Mouse (Mus musculus): ENCODE measurements around the gene Pprc1. TPM values are rescaled to one million over a fixed set of nuclear protein-coding genes. Genes with fewer than 3 reads are reported as not detected.
A peak's percentile ranks its signal among the peaks of the same experiment; 100 is the strongest.

Gene Pprc1
- polyA plus RNA-seq, 1 experiment from 2014 or later = 32.7 TPM

DNA sequence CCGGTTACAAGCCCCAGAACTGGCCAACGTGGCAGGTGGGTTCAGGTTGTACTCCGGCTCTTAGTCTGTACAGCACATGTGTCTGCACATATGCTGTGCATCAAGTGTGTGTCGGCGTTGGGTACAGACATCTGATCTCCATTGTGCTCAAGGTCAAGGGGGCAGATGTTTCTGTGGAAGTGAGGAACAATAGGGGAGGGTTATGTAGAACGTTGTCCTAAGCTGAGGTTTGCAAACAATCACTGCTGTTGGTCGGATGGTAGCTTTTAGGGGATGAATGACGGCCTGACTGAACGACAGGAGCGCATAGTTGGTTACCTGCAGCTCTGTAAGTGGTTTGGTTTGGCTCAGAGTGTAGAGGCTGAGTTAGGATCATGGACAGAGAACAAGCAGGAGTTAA, 23.4 kb downstream of the Pprc1 start:
- H3K9ac ChIP-seq = no peak overlapping the region
- H3K4me1 ChIP-seq = no peaks in the 10 kb centered on the region
- no peaks in the 10 kb centered on the region for H3K27me3 ChIP-seq (replicated peaks)
- 80% methylated on average over 10 of the region's 10 CpGs for WGBS
- ATAC-seq (ENCODE audit: insufficient read depth, low FRiP score, low read depth) = no peak
- no peak overlapping the region for H3K4me2 ChIP-seq
- H3K4me3 ChIP-seq (replicated peaks) = no peak overlapping the region
- peaks cover 82% of the 10 kb centered on the region for H3K36me3 ChIP-seq
- no peaks in the 10 kb centered on the region for H3K9me3 ChIP-seq
- H3K27ac ChIP-seq = no peak overlapping the region

DNA sequence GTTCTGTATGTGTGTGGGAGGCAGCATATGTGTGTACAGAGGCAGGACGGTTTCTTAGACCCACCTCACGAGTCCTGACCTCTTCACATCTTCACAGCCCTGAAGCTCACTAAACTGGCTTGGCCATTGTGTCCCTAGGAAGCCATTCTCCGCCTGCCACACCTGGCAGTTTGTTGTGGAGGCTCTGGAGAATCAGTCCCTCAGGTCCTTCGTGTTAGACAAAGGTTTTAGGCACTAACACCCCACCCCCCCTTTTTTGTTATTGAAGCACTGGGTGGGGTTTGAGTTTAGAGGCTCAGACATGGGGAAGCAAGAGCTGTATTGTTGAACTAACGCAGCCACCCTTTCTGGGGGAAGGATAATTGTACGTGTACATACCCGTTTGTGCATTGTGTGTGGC, 28.6 kb downstream of the Pprc1 start:
- no peak overlapping the region for H3K4me3 ChIP-seq (replicated peaks)
- no peak overlapping the region for H3K27ac ChIP-seq
- WGBS = 79% methylated on average over 7 of the region's 7 CpGs
- no peak overlapping the region for H3K4me2 ChIP-seq
- H3K9ac ChIP-seq = no peak overlapping the region
- no peak for ATAC-seq (ENCODE audit: insufficient read depth, low FRiP score, low read depth)
- no peaks in the 10 kb centered on the region for H3K9me3 ChIP-seq
- peaks cover 7% of the 10 kb centered on the region for H3K4me1 ChIP-seq
- H3K27me3 ChIP-seq (replicated peaks) = no peaks in the 10 kb centered on the region
- peaks cover 48% of the 10 kb centered on the region for H3K36me3 ChIP-seq

DNA sequence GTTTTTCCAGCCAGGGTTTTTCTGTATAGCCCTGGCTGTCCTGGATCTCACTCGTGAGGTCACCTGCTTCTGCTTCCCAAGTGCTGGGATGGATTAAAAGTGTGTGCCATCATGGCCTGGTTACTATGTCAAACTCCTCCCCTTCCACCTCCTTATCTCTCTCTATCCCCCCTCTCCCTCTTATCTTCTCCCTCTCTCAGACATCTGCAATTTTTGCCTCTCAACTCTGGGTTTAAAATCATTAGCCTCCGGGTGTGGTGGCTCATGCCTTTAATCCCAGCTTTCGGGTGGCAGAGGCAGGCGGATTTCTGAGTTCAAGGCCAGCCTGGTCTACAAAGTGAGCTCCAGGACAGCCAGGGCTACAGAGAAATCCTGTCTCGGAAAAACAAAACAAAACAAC, 29.6 kb downstream of the Pprc1 start:
- Histone ChIP-seq H3K36me3 (peaks cover 47% of the 10 kb centered on the region), H3K4me3 (replicated peaks) (no peak overlapping the region), H3K4me2 (no peak overlapping the region), H3K9me3 (no peaks in the 10 kb centered on the region), H3K27me3 (replicated peaks) (no peaks in the 10 kb centered on the region), H3K4me1 (peaks cover 7% of the 10 kb centered on the region), H3K9ac (no peak overlapping the region), H3K27ac (no peak overlapping the region)
- WGBS = 83% methylated on average over 5 of the region's 5 CpGs
- ATAC-seq (ENCODE audit: insufficient read depth, low FRiP score, low read depth) = no peak

DNA sequence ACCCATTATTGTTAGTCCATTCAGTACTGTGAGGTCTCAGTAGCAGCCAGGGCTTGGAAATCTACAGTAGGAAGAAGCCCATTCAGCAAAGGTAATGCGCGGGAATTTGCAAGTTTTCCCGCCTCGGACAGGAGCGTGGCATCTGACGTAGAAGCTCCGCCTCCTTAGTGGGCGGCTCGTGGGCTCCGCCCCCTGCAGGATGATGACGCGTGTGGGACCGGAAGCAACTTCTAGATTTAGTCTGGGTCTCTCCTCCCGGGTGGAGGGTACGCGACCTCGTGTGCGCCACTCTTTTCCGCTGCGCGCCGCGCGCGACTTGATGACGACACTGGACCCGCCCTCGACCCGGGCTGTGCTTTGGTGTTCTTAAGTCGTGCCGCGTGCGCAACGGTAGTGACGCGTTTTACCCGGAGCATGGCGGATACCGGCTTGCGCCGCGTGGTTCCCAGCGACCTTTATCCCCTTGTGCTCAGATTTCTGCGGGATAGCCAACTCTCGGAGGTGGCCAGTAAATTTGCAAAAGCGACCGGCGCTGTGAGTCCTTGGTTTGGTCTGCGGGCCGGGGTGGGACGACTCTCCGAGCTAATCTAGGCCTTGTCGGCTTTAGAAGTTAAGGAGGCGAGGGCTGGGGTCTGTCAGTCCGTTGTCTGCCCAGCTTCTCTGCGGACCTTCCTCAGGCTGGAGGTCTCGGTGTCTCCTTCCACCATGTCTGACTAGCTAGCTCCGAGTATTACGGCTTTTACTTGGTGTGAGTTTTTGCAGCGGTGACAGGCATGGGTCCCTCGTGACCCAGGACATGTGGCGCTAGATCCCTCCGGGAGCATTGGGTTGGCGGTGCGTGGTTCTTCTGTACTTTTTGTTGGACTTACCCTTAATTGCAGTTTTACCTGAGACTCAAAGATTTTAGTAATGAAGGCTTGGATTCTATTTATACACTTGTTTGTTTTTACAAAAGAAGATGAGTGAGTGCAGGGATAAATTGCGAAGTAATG, 31.2 kb downstream of the Pprc1 start, which contains the start of gene Nolc1:
Gene Nolc1 (plus strand): TSS at position 248 of the 992 bp plus-strand sequence.
- Histone ChIP-seq H3K4me3 (replicated peaks) (peak within 1 kb of the TSS; percentile 78), H3K36me3 (peaks cover 50% of the 10 kb centered on the region), H3K9me3 (no peaks in the 10 kb centered on the region), H3K4me1 (peaks cover 7% of the 10 kb centered on the region), H3K9ac (peak within 1 kb of the TSS; percentile 62), H3K4me2 (peak within 1 kb of the TSS; percentile 73), H3K27ac (peak within 1 kb of the TSS; percentile 74), H3K27me3 (replicated peaks) (no peaks in the 10 kb centered on the region)
- WGBS = under 1% methylated on average over 66 of the region's 66 CpGs
- ATAC-seq (ENCODE audit: insufficient read depth, low FRiP score, low read depth) = peak; percentile 95

DNA sequence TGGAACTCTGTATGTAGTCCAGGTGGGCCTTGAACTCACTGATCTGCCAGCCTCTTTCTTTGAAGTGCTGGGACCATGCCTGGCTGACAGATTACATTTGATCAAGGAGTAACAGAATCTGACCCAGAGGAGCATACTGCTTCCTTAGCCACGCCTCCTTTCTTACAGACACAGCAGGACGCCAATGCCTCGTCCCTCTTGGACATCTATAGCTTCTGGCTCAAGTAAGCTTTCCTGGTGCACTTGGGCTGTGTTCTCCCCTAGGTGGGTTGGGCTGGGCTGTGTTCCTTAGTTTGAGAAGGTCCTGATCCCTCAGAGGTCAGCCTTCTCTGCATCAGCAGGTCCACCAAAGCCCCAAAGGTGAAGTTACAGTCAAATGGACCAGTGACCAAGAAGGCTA, 33.8 kb downstream of the Pprc1 start:
- WGBS = 74% methylated on average over 3 of the region's 3 CpGs
- ATAC-seq (ENCODE audit: insufficient read depth, low FRiP score, low read depth) = no peak
- peaks cover 7% of the 10 kb centered on the region for H3K4me1 ChIP-seq
- no peak overlapping the region for H3K27ac ChIP-seq
- H3K4me2 ChIP-seq = no peak overlapping the region
- no peak overlapping the region for H3K9ac ChIP-seq
- H3K27me3 ChIP-seq (replicated peaks) = no peaks in the 10 kb centered on the region
- no peak overlapping the region for H3K4me3 ChIP-seq (replicated peaks)
- no peaks in the 10 kb centered on the region for H3K9me3 ChIP-seq
- H3K36me3 ChIP-seq = peaks cover 53% of the 10 kb centered on the region

DNA sequence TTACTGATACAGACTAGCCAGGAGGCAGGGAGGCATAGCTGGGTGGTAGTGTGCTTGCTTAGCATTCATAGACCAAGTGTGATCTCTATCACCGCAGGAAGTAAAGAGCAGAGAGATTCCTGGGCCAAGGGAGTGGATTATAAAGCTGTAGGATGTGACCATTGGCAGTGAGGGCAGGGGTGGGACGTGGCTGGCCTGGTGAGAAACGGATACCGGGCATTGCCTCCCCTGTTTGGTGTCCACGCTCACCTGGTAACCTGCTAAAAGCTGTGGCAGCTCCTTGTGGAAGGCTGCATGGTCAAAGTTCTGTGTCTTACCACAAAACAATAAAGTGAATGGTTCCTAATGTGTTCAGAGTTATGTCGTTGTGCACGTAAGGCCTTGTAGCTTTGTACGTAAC, 40.5 kb downstream of the Pprc1 start:
- H3K36me3 ChIP-seq = peaks cover 50% of the 10 kb centered on the region
- no peak overlapping the region for H3K9ac ChIP-seq
- H3K4me1 ChIP-seq = no peaks in the 10 kb centered on the region
- ATAC-seq (ENCODE audit: insufficient read depth, low FRiP score, low read depth) = no peak
- no peaks in the 10 kb centered on the region for H3K9me3 ChIP-seq
- no peak overlapping the region for H3K4me2 ChIP-seq
- no peaks in the 10 kb centered on the region for H3K27me3 ChIP-seq (replicated peaks)
- H3K27ac ChIP-seq = no peak overlapping the region
- WGBS = 95% methylated on average over 8 of the region's 8 CpGs
- no peak overlapping the region for H3K4me3 ChIP-seq (replicated peaks)

DNA sequence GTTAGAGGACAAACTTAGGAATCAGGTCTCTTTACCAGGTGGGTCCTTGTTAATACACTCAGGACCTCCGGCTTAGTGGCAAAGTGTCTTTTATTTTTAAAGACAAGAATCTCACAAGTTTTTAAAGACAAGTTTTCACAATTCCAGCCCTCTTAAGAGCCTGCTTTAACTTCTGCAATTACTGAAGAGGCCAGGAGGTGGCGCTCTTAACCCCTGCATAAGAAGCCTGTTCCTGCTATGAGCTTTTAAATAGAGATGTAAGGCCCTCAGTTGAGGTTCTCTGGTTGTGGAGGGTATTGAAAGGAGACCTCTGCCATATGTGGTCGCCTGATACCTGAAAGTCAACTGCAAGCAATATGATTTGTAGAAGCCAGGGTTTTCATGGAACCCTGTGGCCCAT, 41.7 kb downstream of the Pprc1 start:
- H3K4me2 ChIP-seq = no peak overlapping the region
- no peak overlapping the region for H3K27ac ChIP-seq
- H3K9ac ChIP-seq = no peak overlapping the region
- no peaks in the 10 kb centered on the region for H3K27me3 ChIP-seq (replicated peaks)
- no peaks in the 10 kb centered on the region for H3K4me1 ChIP-seq
- H3K9me3 ChIP-seq = no peaks in the 10 kb centered on the region
- H3K36me3 ChIP-seq = peaks cover 40% of the 10 kb centered on the region
- ATAC-seq (ENCODE audit: insufficient read depth, low FRiP score, low read depth) = no peak
- 48% methylated on average over 3 of the region's 3 CpGs for WGBS
- no peak overlapping the region for H3K4me3 ChIP-seq (replicated peaks)

DNA sequence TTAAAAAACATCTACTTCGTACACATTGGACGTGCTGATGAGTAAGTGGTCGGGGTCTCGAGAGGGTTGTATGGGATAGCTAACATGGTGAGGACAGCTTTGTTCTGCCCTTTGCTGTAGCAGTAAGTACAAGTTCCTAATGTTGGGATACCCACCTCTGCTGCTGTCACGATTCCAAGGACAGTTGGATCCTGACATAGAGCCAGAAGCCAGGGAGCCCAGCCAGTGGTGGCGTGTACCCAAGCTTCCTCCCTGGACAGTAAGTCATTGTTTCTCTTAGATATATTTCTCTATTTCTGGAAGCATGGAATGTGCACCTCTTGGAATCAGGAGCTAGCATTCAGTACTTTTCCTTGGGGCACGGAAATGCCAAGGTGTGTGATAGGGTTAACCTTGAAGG, 43.2 kb downstream of the Pprc1 start:
- no peaks in the 10 kb centered on the region for H3K27me3 ChIP-seq (replicated peaks)
- H3K4me3 ChIP-seq (replicated peaks) = no peak overlapping the region
- no peak overlapping the region for H3K27ac ChIP-seq
- H3K4me2 ChIP-seq = no peak overlapping the region
- no peaks in the 10 kb centered on the region for H3K9me3 ChIP-seq
- 76% methylated on average over 7 of the region's 7 CpGs for WGBS
- no peak for ATAC-seq (ENCODE audit: insufficient read depth, low FRiP score, low read depth)
- H3K36me3 ChIP-seq = peaks cover 25% of the 10 kb centered on the region
- no peak overlapping the region for H3K9ac ChIP-seq
- no peaks in the 10 kb centered on the region for H3K4me1 ChIP-seq

DNA sequence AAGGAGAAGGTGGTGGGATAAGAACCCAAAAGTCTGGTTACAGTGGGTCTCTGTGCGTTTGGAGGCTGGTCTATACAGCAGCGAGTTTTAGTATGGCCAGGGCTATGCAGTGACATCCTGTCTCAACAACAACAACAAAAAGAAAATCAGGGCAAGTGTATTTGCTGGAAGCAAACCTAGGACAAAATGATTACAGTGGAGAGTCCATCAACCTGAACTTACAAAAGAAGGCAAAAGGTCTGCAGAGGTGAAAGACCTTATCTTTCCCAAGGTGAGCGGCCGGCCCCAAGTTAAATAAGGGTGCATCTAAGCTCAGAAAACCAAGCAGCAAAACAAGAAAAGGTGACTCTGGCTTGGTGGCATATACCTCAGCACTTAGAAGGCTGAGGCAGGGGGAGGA, 47.0 kb downstream of the Pprc1 start:
- no peak overlapping the region for H3K4me2 ChIP-seq
- H3K9me3 ChIP-seq = no peaks in the 10 kb centered on the region
- no peak overlapping the region for H3K4me3 ChIP-seq (replicated peaks)
- 80% methylated on average over 4 of the region's 4 CpGs for WGBS
- ATAC-seq (ENCODE audit: insufficient read depth, low FRiP score, low read depth) = no peak
- H3K9ac ChIP-seq = no peak overlapping the region
- H3K36me3 ChIP-seq = no peaks in the 10 kb centered on the region
- H3K27ac ChIP-seq = no peak overlapping the region
- no peaks in the 10 kb centered on the region for H3K27me3 ChIP-seq (replicated peaks)
- no peaks in the 10 kb centered on the region for H3K4me1 ChIP-seq

DNA sequence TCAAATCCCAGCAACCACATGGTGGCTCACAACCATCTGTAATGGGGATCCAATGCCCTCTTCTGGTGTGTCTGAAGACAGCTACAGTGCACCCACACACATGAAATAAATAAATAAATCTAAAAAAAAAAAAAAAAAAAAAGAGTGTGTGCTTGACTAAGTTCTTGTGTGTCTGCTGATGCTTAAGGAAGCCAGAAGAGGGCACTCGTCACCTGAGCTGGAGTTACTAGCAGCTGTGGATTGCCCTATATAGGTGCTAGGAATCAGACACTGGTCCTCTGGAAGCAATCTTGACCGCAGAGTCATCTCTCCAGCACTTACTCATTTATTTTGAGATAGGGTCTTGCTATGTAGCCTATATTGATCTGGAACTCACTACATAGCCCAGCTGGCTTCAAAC, 49.5 kb downstream of the Pprc1 start:
- Histone ChIP-seq H3K9ac (no peak overlapping the region), H3K27ac (no peak overlapping the region), H3K4me3 (replicated peaks) (no peak overlapping the region), H3K9me3 (no peaks in the 10 kb centered on the region), H3K36me3 (no peaks in the 10 kb centered on the region), H3K27me3 (replicated peaks) (no peaks in the 10 kb centered on the region), H3K4me2 (no peak overlapping the region), H3K4me1 (no peaks in the 10 kb centered on the region)
- WGBS = 94% methylated on average over 2 of the region's 2 CpGs
- no peak for ATAC-seq (ENCODE audit: insufficient read depth, low FRiP score, low read depth)

DNA sequence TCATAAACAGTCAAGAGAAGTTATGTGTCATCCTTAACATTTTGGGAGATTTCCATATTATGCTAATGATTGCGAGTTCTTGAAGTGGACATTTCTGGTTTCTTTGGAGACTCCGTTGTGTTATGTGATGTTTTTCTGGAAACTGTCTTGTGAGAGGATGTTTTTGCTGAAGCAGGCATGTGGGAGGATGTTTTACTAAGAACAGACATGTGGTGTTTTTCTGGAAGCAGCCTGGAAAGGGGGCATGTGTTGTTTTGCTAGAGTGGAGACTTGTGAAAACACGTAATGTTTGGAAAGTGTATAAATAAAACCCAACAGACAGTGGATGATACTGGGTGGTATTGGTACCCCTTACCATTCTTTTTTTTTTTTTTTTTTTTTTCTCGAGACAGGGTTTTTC, 50.6 kb downstream of the Pprc1 start:
- no peak for ATAC-seq (ENCODE audit: insufficient read depth, low FRiP score, low read depth)
- Histone ChIP-seq H3K36me3 (no peaks in the 10 kb centered on the region), H3K4me2 (no peak overlapping the region), H3K9ac (no peak overlapping the region), H3K4me3 (replicated peaks) (no peak overlapping the region), H3K4me1 (no peaks in the 10 kb centered on the region), H3K27ac (no peak overlapping the region), H3K27me3 (replicated peaks) (no peaks in the 10 kb centered on the region), H3K9me3 (no peaks in the 10 kb centered on the region)
- WGBS = 78% methylated on average over 4 of the region's 4 CpGs

DNA sequence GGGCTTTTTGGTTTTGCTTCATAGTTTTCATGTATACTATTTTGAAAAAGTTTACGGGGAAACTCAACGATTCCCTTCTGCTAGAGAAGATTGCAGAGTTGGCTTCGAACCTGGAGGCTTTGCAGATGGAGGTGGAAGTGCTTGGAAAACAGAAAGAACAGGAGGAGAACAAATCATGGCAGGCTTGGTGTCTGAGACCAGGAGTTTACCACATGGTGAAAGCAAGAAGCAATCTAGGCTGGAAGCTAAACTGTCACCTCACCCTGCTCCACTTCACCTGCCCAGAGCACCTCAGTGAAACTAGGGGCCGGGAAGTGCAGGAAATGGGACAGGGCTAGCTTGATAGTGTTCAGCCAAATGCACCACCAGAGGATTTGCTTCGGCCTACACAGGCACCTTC, 51.7 kb downstream of the Pprc1 start:
- Histone ChIP-seq H3K36me3 (no peaks in the 10 kb centered on the region), H3K4me1 (no peaks in the 10 kb centered on the region), H3K9me3 (no peaks in the 10 kb centered on the region), H3K27me3 (replicated peaks) (no peaks in the 10 kb centered on the region), H3K9ac (no peak overlapping the region), H3K27ac (no peak overlapping the region), H3K4me2 (no peak overlapping the region), H3K4me3 (replicated peaks) (no peak overlapping the region)
- WGBS = 86% methylated on average over 5 of the region's 5 CpGs
- no peak for ATAC-seq (ENCODE audit: insufficient read depth, low FRiP score, low read depth)

Measured in stomach, embryonic 15.5 days (tissue).